13 mouse cellular contexts compared by ENCODE assay signal in the genomic region with DNA sequence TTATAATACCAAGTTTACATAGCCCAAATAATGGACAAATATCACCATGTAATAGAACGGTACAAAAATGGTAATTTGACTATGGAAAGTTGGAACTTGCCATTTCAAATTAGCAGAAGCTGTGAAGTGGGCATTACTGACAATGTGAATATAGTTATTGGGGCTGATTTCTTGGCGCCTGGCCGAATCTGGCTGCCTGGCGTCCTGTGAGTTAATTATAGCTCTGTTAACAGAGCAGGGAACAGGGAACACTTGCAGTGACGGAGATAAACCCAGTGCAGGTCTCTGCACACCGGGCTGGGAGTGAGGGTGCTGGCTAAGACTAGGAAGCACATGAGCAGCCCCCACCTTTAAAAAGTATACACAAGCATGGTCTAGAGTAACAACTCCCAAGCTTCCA.
DNase-seq lines count a peak whose midpoint lies in the region; ATAC-seq and TF ChIP-seq lines count a peak whose summit lies in the region.
"Had no signal": no experiment of that assay in that cellular context is flagged by ENCODE, and none has a peak within 500 bp of the region (broad histone marks: within the 10 kb centered on the region; RNA-seq: fewer than 3 reads in every experiment).

No protein-coding gene starts in this region.

- no peaks in the 10 kb centered on the region for H3K9me3 ChIP-seq in forebrain, embryonic 13.5 days (replicated peaks)
- no peaks in the 10 kb centered on the region for H3K9me3 ChIP-seq in forebrain, embryonic 12.5 days
- no peaks in the 10 kb centered on the region for H3K9me3 ChIP-seq in intestine, postnatal 0 days (ENCODE audit: control insufficient read depth)
- H3K9me3 ChIP-seq: G1E; neural tube, embryonic 12.5 days had no signal

- no peaks in the 10 kb centered on the region for H3K79me2 ChIP-seq in heart, adult 2 months (replicated peaks; ENCODE audit: control insufficient read depth, insufficient read depth, low read length)

- no peak overlapping the region for H3K27ac ChIP-seq in forebrain, embryonic 13.5 days
- H3K27ac ChIP-seq in forebrain, embryonic 12.5 days: no peak overlapping the region
- H3K27ac ChIP-seq in heart, adult 2 months: peak overlapping the region; percentile 66
- no peak overlapping the region for H3K27ac ChIP-seq in intestine, postnatal 0 days (ENCODE audit: low read depth, low read length)
- H3K27ac ChIP-seq: liver, embryonic 14.5 days; neural tube, embryonic 12.5 days had no signal

- H3K27me3 ChIP-seq in forebrain, embryonic 13.5 days: no peaks in the 10 kb centered on the region
- H3K27me3 ChIP-seq in forebrain, embryonic 12.5 days: no peaks in the 10 kb centered on the region
- no peaks in the 10 kb centered on the region for H3K27me3 ChIP-seq in heart, adult 2 months (ENCODE audit: control insufficient read depth, insufficient read depth, low read length)
- no peaks in the 10 kb centered on the region for H3K27me3 ChIP-seq in intestine, postnatal 0 days (replicated peaks; ENCODE audit: control insufficient read depth, insufficient read depth, low read length)
- H3K27me3 ChIP-seq: neural tube, embryonic 12.5 days had no signal

- DNase-seq in right cerebral cortex, postnatal 10 days (ENCODE audit: low spot score in 2 of 2): peak; percentile 65 to 68
- no peak for DNase-seq in right cerebral cortex, adult 18-20 months
- peak; percentile 64 to 72 for DNase-seq in heart, adult 2 months
- DNase-seq in retina, embryonic 14.5 days (ENCODE audit: low spot score): peak; percentile 50
- DNase-seq in adrenal gland, postnatal 25 days: no peak
- DNase-seq: adrenal gland, postnatal 10 days had no signal

- TF ChIP-seq EP300 in heart, adult 2 months (IDR thresholded peaks at IDR 0.05; ENCODE audit: insufficient read depth, low read depth, low read length): 0 out of 2 replicates have a peak, but pooled peaks have one; percentile 46

- no peak overlapping the region for H3K4me2 ChIP-seq in forebrain, embryonic 13.5 days
- H3K4me2 ChIP-seq in forebrain, embryonic 12.5 days: no peak overlapping the region
- no peak overlapping the region for H3K4me2 ChIP-seq in intestine, postnatal 0 days (replicated peaks; ENCODE audit: low read depth)
- H3K4me2 ChIP-seq: neural tube, embryonic 12.5 days had no signal

- H3K36me3 ChIP-seq in forebrain, embryonic 13.5 days (ENCODE audit: poor library complexity, severe bottlenecking): peaks cover 3% of the 10 kb centered on the region; the same call in 1 of the 2 replicates
- H3K36me3 ChIP-seq in forebrain, embryonic 12.5 days (replicated peaks): peaks cover 6% of the 10 kb centered on the region; the same call in 1 of the 2 replicates
- peaks cover 17% of the 10 kb centered on the region; the same call in 1 of the 2 replicates for H3K36me3 ChIP-seq in heart, adult 2 months (ENCODE audit: control insufficient read depth, insufficient read depth, low read length)
- H3K36me3 ChIP-seq in intestine, postnatal 0 days (ENCODE audit: control insufficient read depth, insufficient read depth): no peaks in the 10 kb centered on the region
- H3K36me3 ChIP-seq: G1E; neural tube, embryonic 12.5 days had no signal

- 46% methylated on average over 6 of the region's 6 CpGs for WGBS in forebrain, embryonic 13.5 days
- 65% methylated on average over 6 of the region's 6 CpGs for WGBS in forebrain, embryonic 12.5 days
- 32% methylated on average over 6 of the region's 6 CpGs for whole genome bisulfite sequencing in heart, adult 2 months
- 59% methylated on average over 6 of the region's 6 CpGs for WGBS in intestine, postnatal 0 days

- 0 out of 2 replicates have a peak, but pooled peaks have one; percentile 21 for ATAC-seq in forebrain, embryonic 13.5 days
- no peak for ATAC-seq in forebrain, embryonic 12.5 days (ENCODE audit: low FRiP score)
- no peak for ATAC-seq in intestine, postnatal 0 days
- ATAC-seq: inflammation-experienced regulatory T-cells, adult 6 months had no signal

- no peak for TF ChIP-seq CTCF in heart, adult 2 months (IDR thresholded peaks at IDR 0.05)
- no peak for TF ChIP-seq CTCF in intestine, postnatal 0 days (IDR thresholded peaks at IDR 0.05; ENCODE audit: low read depth)

- no peak overlapping the region for H3K4me3 ChIP-seq in forebrain, embryonic 13.5 days
- H3K4me3 ChIP-seq in forebrain, embryonic 12.5 days (replicated peaks): no peak overlapping the region
- no peak overlapping the region for H3K4me3 ChIP-seq in heart, adult 2 months
- H3K4me3 ChIP-seq in intestine, postnatal 0 days (ENCODE audit: low read depth, low read length): no peak overlapping the region
- H3K4me3 ChIP-seq: neural tube, embryonic 12.5 days had no signal

- H3K4me1 ChIP-seq in forebrain, embryonic 13.5 days: peaks cover 39% of the 10 kb centered on the region
- peaks cover 40% of the 10 kb centered on the region for H3K4me1 ChIP-seq in forebrain, embryonic 12.5 days
- peaks cover 39% of the 10 kb centered on the region for H3K4me1 ChIP-seq in heart, adult 2 months (ENCODE audit: control insufficient read depth, insufficient read depth, low read length)
- 0 out of 2 replicates have a peak, but pooled peaks cover 14% of the 10 kb centered on the region for H3K4me1 ChIP-seq in intestine, postnatal 0 days (replicated peaks; ENCODE audit: control insufficient read depth, insufficient read depth, low read length)

- no peak overlapping the region for H3K9ac ChIP-seq in forebrain, embryonic 13.5 days
- H3K9ac ChIP-seq in forebrain, embryonic 12.5 days: no peak overlapping the region
- no peak overlapping the region for H3K9ac ChIP-seq in heart, adult 2 months (ENCODE audit: low read depth, low read length)
- H3K9ac ChIP-seq in intestine, postnatal 0 days (ENCODE audit: low read depth, low read length): no peak overlapping the region
- H3K9ac ChIP-seq: liver, embryonic 14.5 days; neural tube, embryonic 12.5 days had no signal

- intact Hi-C loops in heart, adult 2 months (cut with DNase I): loop anchor here (5.0 kb wide), 2 partner anchors 35 to 70 kb away; no protein-coding TSS in a partner anchor

- TF ChIP-seq POLR2A in heart, adult 2 months (IDR thresholded peaks at IDR 0.05; ENCODE audit: insufficient read depth, low read depth, low read length): 0 out of 2 replicates have a peak, but pooled peaks have one; percentile 31

Comparison
In these comparisons a context has a peak if more than half of its experiments do, and no peak if none do; other contexts are left out.
1. DNase-seq: peak in right cerebral cortex, postnatal 10 days (2 of 2), heart, adult 2 months (2 of 2) and retina, embryonic 14.5 days (single experiment); none in right cerebral cortex, adult 18-20 months (single experiment) and adrenal gland, postnatal 25 days (single experiment).